Mouse (Mus musculus) layer of hippocampus, postnatal 36 days (tissue): ENCODE measurements around the gene Dmrtc1b. TPM values are rescaled to one million over a fixed set of nuclear protein-coding genes. Genes with fewer than 3 reads are reported as not detected.
"Not testable (repeated sequence)": the region's sequence is repeated elsewhere in the genome, so short reads cannot be mapped to it uniquely, and the experiment has no call there.

Source experiments
- DNase-seq, 2 experiments: peaks; one replicate each; pipeline ENCODE4 v3.0.0; 2022
- total RNA-seq, 2 experiments: library from RNA; stranded (reverse); gene quantifications; 2 replicates each; pipeline ENCODE4 v1.2.3; 2021

Dmrtc1b gene
- not detected for total RNA-seq

DNA sequence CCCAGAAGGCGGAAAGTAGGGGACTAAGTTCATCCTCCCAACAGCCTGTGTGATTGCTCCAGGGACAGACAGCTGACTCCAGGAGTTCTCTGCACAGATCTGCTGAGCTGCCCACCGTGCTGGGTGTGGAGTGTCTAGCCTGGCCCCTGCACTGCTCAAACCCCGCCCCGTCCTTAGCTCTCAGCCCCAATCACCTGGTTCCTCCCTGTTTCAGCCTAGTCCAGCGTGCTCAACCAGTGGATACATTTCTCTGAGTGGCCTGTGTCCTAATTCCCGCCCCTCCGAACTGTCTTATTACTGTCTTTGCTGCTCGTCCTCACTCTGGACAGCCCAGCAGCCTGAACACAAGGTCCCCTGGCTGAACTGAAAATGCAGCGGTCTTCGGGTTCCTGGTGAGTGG lies at the start of gene Dmrtc1b, which contains the start of gene Gm9112:
Gene Dmrtc1b (plus strand): TSS at position 331 of the 400 bp plus-strand sequence.
Gene Gm9112 (minus strand): TSS at position 101 of the 400 bp plus-strand sequence.
- DNase-seq: not testable (repeated sequence)

DNA sequence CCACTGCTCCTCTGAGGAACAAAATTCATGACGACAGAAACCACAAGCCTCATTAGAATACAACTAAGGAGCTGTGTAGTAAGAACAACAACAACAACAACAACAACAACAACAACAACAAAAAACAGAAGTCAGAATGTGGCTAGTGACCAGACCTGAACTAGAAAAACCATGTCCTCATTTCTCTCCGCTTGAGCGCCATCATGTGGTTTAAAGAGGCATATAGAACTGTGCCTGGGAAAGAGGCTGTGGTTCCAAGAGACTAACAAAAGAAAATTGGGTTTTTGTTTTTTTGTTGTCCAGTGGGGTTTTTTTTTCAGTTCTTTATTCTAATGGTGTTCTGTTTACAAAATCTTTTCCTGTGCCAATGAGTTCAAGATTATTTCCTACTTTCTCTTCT lies 47.0 kb upstream of the Dmrtc1b start:
- peak in 1 of 2 experiments; percentile 12 for DNase-seq

DNA sequence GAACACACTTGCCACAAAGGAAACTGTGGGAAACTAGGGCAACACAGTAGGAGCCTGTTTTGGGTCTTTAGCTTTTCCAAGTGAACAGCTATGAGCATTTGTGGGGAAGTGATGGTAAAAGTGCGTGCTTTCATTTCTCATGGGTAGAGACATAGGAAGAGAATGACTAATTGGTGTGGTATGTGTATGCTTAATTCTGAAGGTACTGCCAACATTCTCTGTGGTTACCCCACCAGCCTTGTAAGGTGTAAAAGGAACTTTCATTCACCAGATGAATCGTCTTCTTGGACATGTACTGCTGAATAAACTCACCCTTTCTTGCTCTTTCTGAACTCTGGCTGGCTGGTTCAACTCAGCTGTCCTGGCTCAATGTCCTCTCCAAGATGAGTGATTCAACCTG lies 41.0 kb upstream of the Dmrtc1b start:
- no peak for DNase-seq

- DNase-seq: not testable (repeated sequence)
Measured at GRCm38 (mm10) chrX:102684706-102685105, 23.0 kb upstream of the Dmrtc1b start.

DNA sequence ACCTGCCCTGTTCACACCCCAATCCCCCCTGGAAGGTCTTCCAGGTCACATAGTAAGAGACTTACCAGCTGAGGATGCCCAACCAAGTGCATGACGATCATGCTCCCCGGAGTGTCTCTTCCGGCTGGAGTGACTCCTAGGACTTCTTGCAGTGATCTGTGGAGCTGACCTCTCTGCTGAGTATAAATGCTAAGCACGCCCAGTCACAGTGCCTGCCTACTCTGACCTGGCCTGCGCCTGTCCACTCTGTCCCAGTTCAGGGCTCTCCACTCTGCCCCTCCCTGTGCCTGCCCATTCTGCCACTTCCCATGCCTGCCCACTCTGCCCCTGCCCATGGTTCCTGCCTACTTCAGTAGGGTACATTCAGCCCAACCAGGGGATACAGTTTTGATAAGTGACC lies 20.8 kb upstream of the Dmrtc1b start, which contains the start of gene Gm3880:
Gene Gm3880 (minus strand): TSS at position 101 of the 400 bp plus-strand sequence.
- DNase-seq: not testable (repeated sequence)

- DNase-seq: peak; percentile 5 to 6
Measured at GRCm38 (mm10) chrX:102689252-102689651, 18.4 kb upstream of the Dmrtc1b start.

DNA sequence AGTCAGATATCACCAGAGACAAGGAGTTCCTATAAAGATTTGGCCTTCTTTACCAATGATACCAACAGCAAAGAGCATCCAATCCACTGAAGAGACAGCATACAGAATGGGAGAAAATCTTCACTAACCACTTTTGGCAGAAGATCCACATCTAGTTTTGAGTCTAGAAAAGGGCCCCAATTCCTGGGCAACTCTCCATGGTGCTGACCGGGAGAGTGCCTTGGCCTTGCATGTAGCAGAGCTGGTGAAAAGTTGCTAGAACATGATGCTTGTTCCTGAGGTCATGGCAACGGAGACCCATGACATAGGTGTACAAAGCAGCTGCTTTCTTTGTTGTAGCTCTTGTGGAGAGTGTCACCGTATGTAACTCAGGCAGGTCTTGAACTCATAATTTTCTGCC lies 7.0 kb upstream of the Dmrtc1b start:
- not testable (repeated sequence) for DNase-seq

DNA sequence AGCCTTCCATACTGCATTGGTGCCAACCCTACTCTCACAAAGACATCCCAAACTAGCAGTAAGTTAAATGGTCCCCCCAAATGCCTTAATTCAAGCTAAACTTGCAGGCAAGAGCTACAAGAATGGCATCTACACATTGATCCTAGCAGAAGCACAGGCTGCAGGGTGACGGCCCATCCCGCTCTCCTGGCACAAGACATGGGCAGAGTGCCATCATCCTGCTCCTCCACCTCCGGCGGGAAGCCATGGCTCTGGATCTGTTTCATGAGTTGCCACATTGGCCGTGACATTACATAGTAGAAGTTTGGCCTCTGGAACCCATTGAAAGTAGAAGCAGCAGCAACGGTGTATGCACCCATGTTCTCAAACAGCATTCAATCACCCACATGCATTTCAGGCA lies 16.6 kb downstream of the Dmrtc1b start:
- DNase-seq: not testable (repeated sequence)

Other genes with a start within 250 kb of the Dmrtc1b start
- gene Hdac8, start 202.5 kb upstream of the Dmrtc1b start, total RNA-seq: 10 to 100 TPM; 18.8 to 20.0 TPM
- gene Phka1, start 63.6 kb upstream of the Dmrtc1b start, total RNA-seq: 10 to 100 TPM; 24.0 to 25.0 TPM
- not detected for gene Gm3880, start 20.9 kb upstream of the Dmrtc1b start, total RNA-seq
- not detected for gene Gm9112, start 230 bp upstream of the Dmrtc1b start, total RNA-seq
- gene Dmrtc1c1, start 95.1 kb downstream of the Dmrtc1b start, total RNA-seq: not detected
- not detected for gene Dmrtc1c2, start 146.8 kb downstream of the Dmrtc1b start, total RNA-seq
- not detected for gene 1700031F05Rik, start 160.1 kb downstream of the Dmrtc1b start, total RNA-seq
- 1 to 10 TPM; 5.0 to 5.3 TPM for gene Dmrtc1a, start 200.8 kb downstream of the Dmrtc1b start, total RNA-seq
- not detected for gene 1700011M02Rik, start 201.0 kb downstream of the Dmrtc1b start, total RNA-seq
- gene 1700018G05Rik, start 220.5 kb downstream of the Dmrtc1b start, total RNA-seq: not detected